1 mouse cellular context compared by ENCODE assay signal in the genomic region with DNA sequence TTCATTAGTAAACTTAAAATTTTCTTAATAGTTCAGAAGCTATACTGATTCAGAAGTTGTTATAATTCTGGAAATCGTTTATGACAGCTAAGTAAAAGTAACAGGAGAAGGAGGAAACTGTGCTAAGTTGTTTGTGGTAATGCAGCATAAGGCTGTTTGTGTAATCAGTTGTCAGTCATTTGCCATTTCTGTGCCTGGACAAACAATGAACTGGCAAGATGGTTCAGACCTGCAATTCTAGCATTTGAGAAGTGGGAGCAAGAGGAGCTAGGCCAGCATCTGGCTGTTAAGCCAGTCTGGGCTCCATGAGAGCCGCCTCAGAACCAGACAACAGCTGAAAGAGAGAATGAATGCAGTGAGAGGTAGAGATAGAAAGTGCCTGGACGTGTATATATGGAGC.
TF ChIP-seq lines count a peak whose summit lies in the region.

No protein-coding gene starts in this region.

TF ChIP-seq in CH12.LX, 34 proteins besides CTCF, POLR2A, EP300 and RAD21 (continued from another document):
- no peak for TF ChIP-seq ELF1 (IDR thresholded peaks at IDR 0.05; ENCODE audit: low read depth, low read length)
